8 mouse cellular contexts compared by ENCODE assay signal in the genomic region with DNA sequence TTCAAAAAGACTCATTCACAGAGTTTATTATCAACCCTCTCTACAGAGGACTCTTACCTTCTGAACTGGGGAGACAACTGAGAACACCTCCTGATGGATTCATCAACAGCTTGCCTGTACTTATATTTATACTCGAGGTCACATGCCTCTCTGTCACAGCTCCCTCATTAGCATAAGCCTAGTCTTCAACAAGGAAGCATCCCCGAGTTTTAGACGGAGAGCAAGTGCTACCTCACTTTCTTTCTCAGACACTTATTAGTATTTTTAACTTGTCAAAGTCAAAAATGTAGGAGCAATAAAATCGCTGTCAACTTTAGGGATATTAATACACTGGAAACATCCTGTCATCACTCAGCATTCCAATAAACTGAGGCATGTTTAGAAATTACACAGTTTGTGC. TPM values are rescaled to one million over a fixed set of nuclear protein-coding genes. Genes with fewer than 3 reads are reported as not detected.
DNase-seq lines count a peak whose midpoint lies in the region; ATAC-seq lines count a peak whose summit lies in the region.

TSS of gene Ide (minus strand) at position 101 of the 400 bp plus-strand sequence.

- ATAC-seq in kidney, embryonic 16.5 days (ENCODE audit: low FRiP score, low TSS enrichment): no peak
- no peak for ATAC-seq in intestine, embryonic 15.5 days
- no peak for ATAC-seq in megakaryocyte-erythroid progenitor cell, adult 5-6 weeks (replicated peaks; ENCODE audit: low FRiP score, low TSS enrichment, poor library complexity, severe bottlenecking)

- 76% methylated on average over 4 of the region's 4 CpGs for WGBS in kidney, embryonic 16.5 days
- WGBS in intestine, embryonic 15.5 days: 62% methylated on average over 4 of the region's 4 CpGs

- no peak for DNase-seq in kidney, postnatal 10 days
- DNase-seq in adrenal gland, postnatal 4 days (ENCODE audit: low spot score in 2 of 2): no peak
- DNase-seq in gastrocnemius, postnatal 25 days: no peak
- no peak for DNase-seq in c-Kit-positive CD71-positive TER-119-positive erythroid progenitor cells, embryonic 14.5 days (ENCODE audit: low spot score)
- no peak for DNase-seq in kidney, postnatal 14 days

- no peak within 1 kb of the TSS for H3K4me2 ChIP-seq in kidney, embryonic 16.5 days (replicated peaks; ENCODE audit: low read depth, low read length)
- no peak within 1 kb of the TSS for H3K4me2 ChIP-seq in intestine, embryonic 15.5 days (replicated peaks)

- H3K9me3 ChIP-seq in kidney, embryonic 16.5 days (ENCODE audit: low read length): no peaks in the 10 kb centered on the region
- H3K9me3 ChIP-seq in intestine, embryonic 15.5 days: no peaks in the 10 kb centered on the region

- H3K9ac ChIP-seq in kidney, embryonic 16.5 days (replicated peaks; ENCODE audit: low read length): no peak within 1 kb of the TSS
- no peak within 1 kb of the TSS for H3K9ac ChIP-seq in intestine, embryonic 15.5 days

- peaks cover 17% of the 10 kb centered on the region for H3K4me1 ChIP-seq in kidney, embryonic 16.5 days (ENCODE audit: insufficient read depth, low read length)
- no peaks in the 10 kb centered on the region; the same call in 1 of the 2 replicates for H3K4me1 ChIP-seq in intestine, embryonic 15.5 days (replicated peaks)

- H3K36me3 ChIP-seq in kidney, embryonic 16.5 days (ENCODE audit: insufficient read depth, low read length): no peaks in the 10 kb centered on the region
- no peaks in the 10 kb centered on the region for H3K36me3 ChIP-seq in intestine, embryonic 15.5 days

- H3K4me3 ChIP-seq in kidney, embryonic 16.5 days (ENCODE audit: low read length): no peak within 1 kb of the TSS
- H3K4me3 ChIP-seq in intestine, embryonic 15.5 days (replicated peaks): no peak within 1 kb of the TSS

- no peaks in the 10 kb centered on the region for H3K27me3 ChIP-seq in kidney, embryonic 16.5 days (ENCODE audit: insufficient read depth, low read length)
- no peaks in the 10 kb centered on the region for H3K27me3 ChIP-seq in intestine, embryonic 15.5 days (replicated peaks)

- H3K27ac ChIP-seq in kidney, embryonic 16.5 days (ENCODE audit: low read length): no peak within 1 kb of the TSS
- H3K27ac ChIP-seq in intestine, embryonic 15.5 days: no peak within 1 kb of the TSS

RNA-seq across cellular contexts. Expression of gene Ide, which starts in this region (rescaled TPM):
- 55.8 and 58.2 TPM in 2 replicates for polyA plus RNA-seq in kidney, embryonic 16.5 days (2015; fragmentation: Nextera tagmentation; extraction: Ambion mirVana)
- 10 to 100 TPM; 65.4 to 69.4 TPM for total RNA-seq in adrenal gland, postnatal 4 days (2021)
- total RNA-seq in gastrocnemius, postnatal 25 days (2021): 10 to 100 TPM; 90.1 to 93.5 TPM
- polyA plus RNA-seq in intestine, embryonic 15.5 days (2015; fragmentation: Nextera tagmentation; extraction: Ambion mirVana): 52.7 and 56.2 TPM in 2 replicates
- total RNA-seq in megakaryocyte-erythroid progenitor cell, adult 5-6 weeks (2014; fragmentation: Nextera tagmentation): 73.1 and 111 TPM in 2 replicates
- 89.7 and 103 TPM in 2 replicates for total RNA-seq in megakaryocyte-erythroid progenitor cell, adult 5-6 weeks (2017)
